Mouse (Mus musculus) thymus, adult 2 months (tissue): ENCODE measurements around the gene Bmt2. TPM values are rescaled to one million over a fixed set of nuclear protein-coding genes. Genes with fewer than 3 reads are reported as not detected.

Experiments used
- DNase-seq: peaks from one replicate; pipeline ENCODE4 v3.0.0; 2021
- H3K27ac ChIP-seq: fragments of 200-500 bp; 2 replicates; pipeline ENCODE4 v1.5.1; 2012; ENCODE audit warnings: low read length, control low read depth; ENCODE audit not compliant: control insufficient read depth, insufficient read depth
- H3K27me3 ChIP-seq: fragments of 200-500 bp; 2 replicates; pipeline ENCODE4 v1.6.1; 2012; ENCODE audit warnings: mild to moderate bottlenecking, low read length, moderate library complexity, mixed read lengths; ENCODE audit not compliant: control insufficient read depth, insufficient read depth
- H3K36me3 ChIP-seq: fragments of 200-500 bp; 2 replicates; pipeline ENCODE4 v1.6.1; 2012; ENCODE audit warnings: mild to moderate bottlenecking, low read length, moderate library complexity; ENCODE audit not compliant: control insufficient read depth, insufficient read depth
- H3K4me1 ChIP-seq: fragments of 200-500 bp; replicated peaks from 2 replicates; pipeline ENCODE4 v1.6.1; 2012; ENCODE audit warnings: low read length; ENCODE audit not compliant: control insufficient read depth, insufficient read depth
- H3K4me3 ChIP-seq: fragments of 200-500 bp; 2 replicates; pipeline ENCODE4 v1.5.1; 2012; ENCODE audit warnings: mild to moderate bottlenecking, low read length, control low read depth, moderate library complexity; ENCODE audit not compliant: control insufficient read depth, insufficient read depth
- CTCF ChIP-seq: fragments of 200-500 bp; IDR thresholded peaks from 2 replicates; pipeline ENCODE4 v1.5.1; 2012; ENCODE audit warnings: mild to moderate bottlenecking, control low read depth, low read length, moderate library complexity, borderline replicate concordance; ENCODE audit not compliant: control insufficient read depth, poor library complexity, insufficient read depth; ENCODE audit errors: extremely low read depth
- POLR2A ChIP-seq: fragments of 200-500 bp; IDR thresholded peaks from 2 replicates; pipeline ENCODE4 v1.6.1; 2012; ENCODE audit warnings: mild to moderate bottlenecking, low read length, control low read depth, moderate library complexity; ENCODE audit not compliant: control insufficient read depth, poor library complexity, insufficient read depth; ENCODE audit errors: extremely low read depth
- WGBS: fragments of 180-500 bp; shearing (Covaris S2); methylation state at CpG from one replicate; pipeline ENCODE4 v1.1.7; 2018; 5-methylcytosine and 5-hydroxymethylcytosine counted together
- polyA plus RNA-seq: library from polyadenylated mRNA; depleted of rRNA; stranded (reverse); fragments of >200 nt; gene quantifications from 2 replicates; pipeline ENCODE4 v1.2.3, GENCODE M21; 2012

The Bmt2 gene
- polyA plus RNA-seq, 1 experiment, result 3.3 TPM

DNA sequence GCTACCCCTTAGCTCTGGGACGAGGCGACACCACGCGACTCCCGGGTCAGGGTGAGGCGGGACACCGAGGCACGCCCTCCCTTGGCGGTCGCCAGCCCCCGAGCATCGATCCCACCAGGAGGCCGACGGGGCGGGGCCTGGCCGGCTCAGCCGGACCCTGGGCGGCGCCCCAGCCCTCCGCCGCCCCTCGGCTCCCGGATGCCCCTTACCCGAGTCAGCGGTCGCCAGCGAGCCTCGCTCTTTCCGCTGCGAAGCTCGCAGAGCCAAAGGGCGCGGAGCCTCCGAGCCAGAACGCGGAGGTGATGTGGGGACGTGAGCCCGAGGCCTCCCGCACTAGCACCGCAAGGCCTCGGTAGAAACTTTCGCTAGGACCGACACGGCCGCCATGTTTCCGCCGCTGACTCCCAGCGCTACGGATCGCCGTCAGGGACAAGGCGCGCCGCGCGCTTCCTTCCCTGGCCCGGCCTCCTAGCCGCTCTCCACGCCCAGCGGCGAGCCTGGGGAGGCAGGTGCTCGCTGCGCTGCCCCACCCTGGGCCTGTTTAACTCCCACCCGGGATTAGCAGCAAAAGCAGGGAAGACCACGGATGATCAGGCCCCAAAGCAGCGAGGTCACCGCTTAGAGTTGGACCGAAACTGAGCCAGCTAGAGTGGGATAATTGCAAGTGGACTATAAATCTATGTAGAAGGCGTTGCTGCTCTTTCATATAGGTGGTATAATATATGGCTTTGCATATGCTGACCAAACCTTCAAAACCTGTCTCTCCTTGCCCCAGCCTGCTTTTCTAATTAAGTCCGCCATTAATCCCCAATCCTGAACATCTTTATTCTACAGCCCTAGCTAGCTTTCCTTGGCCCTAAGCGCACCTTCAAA is 69.9 kb downstream of the Bmt2 start, which contains the start of gene Tmem168:
Gene Tmem168 (minus strand): TSS at position 480 of the 873 bp plus-strand sequence.
- H3K27me3 ChIP-seq, result no peaks in the 10 kb centered on the region
- DNase-seq, result peak; percentile 92
- H3K4me3 ChIP-seq, result peak within 1 kb of the TSS; percentile 56
- H3K36me3 ChIP-seq, result peaks cover 4% of the 10 kb centered on the region; the same call in 1 of the 2 replicates
- H3K4me1 ChIP-seq, result no peaks in the 10 kb centered on the region; the same call in 1 of the 2 replicates
- TF ChIP-seq POLR2A (peak; percentile 73), CTCF (0 out of 2 replicates have a peak, but pooled peaks have one; percentile 53)
- no peak within 1 kb of the TSS for H3K27ac ChIP-seq
- 4% methylated on average over 71 of the region's 71 CpGs for WGBS

DNA sequence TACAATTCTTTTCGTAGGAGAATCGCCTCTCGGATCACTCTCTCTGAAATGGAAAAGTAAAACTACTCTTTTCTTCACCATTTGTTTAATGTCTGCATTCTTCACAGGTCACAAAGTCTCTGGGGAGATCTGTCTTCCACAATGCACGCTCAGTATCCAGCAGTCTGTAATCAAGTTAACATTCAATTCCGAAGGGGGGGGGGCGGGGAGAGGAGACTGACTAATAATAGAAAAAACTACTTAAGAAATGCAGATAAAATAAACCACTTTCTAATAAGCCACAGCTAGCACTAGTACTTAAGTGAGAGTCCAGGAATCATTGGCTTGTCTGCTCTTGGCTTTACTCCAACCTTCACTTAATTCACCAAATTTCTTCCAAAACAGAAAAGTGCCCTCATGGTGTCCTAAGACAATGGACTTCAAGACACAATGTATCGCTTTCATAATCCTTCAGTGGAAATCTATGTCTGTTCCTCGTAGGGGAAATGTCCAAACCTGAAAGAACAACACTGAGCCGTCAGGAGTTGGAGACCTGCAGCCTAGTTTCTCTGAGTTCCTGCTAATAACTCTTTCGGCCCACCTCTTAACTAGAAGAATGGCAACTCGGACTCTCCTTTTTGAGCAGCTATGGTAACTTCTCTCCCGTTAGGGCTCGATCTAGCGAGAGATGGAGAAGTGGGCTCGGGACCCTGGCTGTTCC is 70.7 kb downstream of the Bmt2 start:
- no peaks in the 10 kb centered on the region; the same call in 1 of the 2 replicates for H3K4me1 ChIP-seq
- 29% methylated on average over 15 of the region's 15 CpGs for WGBS

DNA sequence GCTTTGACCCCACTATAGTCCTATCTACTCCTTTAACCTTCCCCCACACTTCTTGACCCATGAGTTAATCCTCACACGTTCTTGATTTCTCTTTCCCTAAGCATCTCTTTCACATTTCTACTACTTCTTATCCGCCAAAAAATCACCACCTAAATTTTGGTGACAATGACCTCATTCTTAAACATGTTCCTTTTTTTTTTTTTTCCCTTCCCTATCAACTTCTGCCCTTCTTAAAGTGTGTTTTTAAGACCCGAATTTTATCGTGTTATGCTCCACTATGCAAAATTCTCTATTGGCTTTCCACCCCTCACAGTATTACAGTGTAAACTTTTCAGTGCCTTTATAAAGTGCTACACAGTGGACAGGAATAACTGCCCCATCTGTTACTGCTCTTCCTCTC is 71.4 kb downstream of the Bmt2 start:
- peaks cover 13% of the 10 kb centered on the region; the same call in 1 of the 2 replicates for H3K36me3 ChIP-seq
- DNase-seq, result no peak
- TF ChIP-seq POLR2A (no peak), CTCF (no peak)
- H3K27ac ChIP-seq, result no peak overlapping the region
- peaks cover 3% of the 10 kb centered on the region; the same call in 1 of the 2 replicates for H3K4me1 ChIP-seq
- H3K4me3 ChIP-seq, result no peak overlapping the region
- no peaks in the 10 kb centered on the region for H3K27me3 ChIP-seq
- 63% methylated on average over 4 of the region's 4 CpGs for WGBS

More for the DNA sequence above, 70.7 kb downstream of the Bmt2 start:
- no peaks in the 10 kb centered on the region for H3K27me3 ChIP-seq
- H3K27ac ChIP-seq, result no peak overlapping the region
- H3K36me3 ChIP-seq, result peaks cover 8% of the 10 kb centered on the region; the same call in 1 of the 2 replicates
- TF ChIP-seq POLR2A (no peak), CTCF (no peak)
- DNase-seq, result no peak
- H3K4me3 ChIP-seq, result peak overlapping the region; percentile 56

DNA sequence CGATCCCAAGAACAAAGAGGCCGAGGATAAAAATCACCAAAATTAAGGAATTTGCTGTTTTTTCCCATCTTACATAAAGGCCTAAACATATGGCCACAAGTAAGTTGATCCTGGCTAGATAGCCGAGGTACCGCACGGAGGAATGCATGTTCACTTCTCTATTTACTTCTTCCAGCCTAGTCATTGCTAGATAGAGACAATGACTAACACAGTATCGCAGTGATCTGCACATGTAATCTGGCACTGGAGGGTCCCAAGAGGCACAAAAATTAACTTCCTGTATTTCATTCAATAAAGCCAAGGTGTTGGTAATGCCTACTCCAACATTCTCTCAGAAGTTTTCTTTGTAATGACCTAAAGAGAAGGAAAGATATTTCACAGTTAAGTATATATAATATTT is 74.6 kb downstream of the Bmt2 start:
- peaks cover 3% of the 10 kb centered on the region; the same call in 1 of the 2 replicates for H3K4me1 ChIP-seq
- WGBS, result 94% methylated on average over 6 of the region's 6 CpGs
- no peak overlapping the region for H3K4me3 ChIP-seq
- no peak for TF ChIP-seq POLR2A
- TF ChIP-seq CTCF, result no peak
- DNase-seq, result no peak
- no peaks in the 10 kb centered on the region for H3K27me3 ChIP-seq
- H3K36me3 ChIP-seq, result peaks cover 13% of the 10 kb centered on the region; the same call in 1 of the 2 replicates
- no peak overlapping the region for H3K27ac ChIP-seq

DNA sequence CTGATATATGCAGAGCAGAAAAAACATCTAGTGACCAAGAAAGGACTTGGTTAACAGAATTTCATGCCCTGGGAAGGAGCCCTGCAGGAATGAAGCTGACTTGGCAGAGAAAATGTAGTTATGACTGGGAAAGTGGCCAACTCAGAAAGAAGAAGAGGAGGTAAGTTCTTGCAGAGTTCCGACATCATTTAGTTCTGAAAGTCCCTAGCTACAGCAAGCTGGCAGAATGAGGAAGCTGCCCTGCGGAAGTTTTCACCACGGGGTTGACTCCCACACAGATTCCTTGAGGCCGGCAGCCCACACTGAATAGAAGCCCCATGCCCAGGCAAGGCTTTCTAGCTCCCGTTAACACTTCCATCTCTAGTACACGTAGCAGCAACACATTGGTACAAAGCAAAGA is 76.2 kb downstream of the Bmt2 start:
- no peak for DNase-seq
- H3K36me3 ChIP-seq, result peaks cover 13% of the 10 kb centered on the region; the same call in 1 of the 2 replicates
- no peaks in the 10 kb centered on the region for H3K27me3 ChIP-seq
- 25% methylated on average over 6 of the region's 6 CpGs for WGBS
- H3K27ac ChIP-seq, result no peak overlapping the region
- H3K4me1 ChIP-seq, result peaks cover 3% of the 10 kb centered on the region; the same call in 1 of the 2 replicates
- no peak for TF ChIP-seq POLR2A
- TF ChIP-seq CTCF, result no peak
- H3K4me3 ChIP-seq, result no peak overlapping the region
